Mouse (Mus musculus) stomach, postnatal 0 days (tissue): ENCODE measurements at regions not wholly inside any gene's neighbourhood (a gene's known extent, or its start where the extent isn't known, plus 50 kb on each side); places are given as distances from the start of the nearest gene placed in this dataset.

Experiments
- ATAC-seq: fragments of 200-750 bp; cut with Nextera tagmentation; 2 replicates; pipeline ENCODE4 v1.8.0; 2017; ENCODE audit not compliant: low FRiP score, low TSS enrichment
- DNase-seq: peaks from one replicate; pipeline ENCODE4 v3.0.0-alpha.2; 2016; ENCODE audit warnings: low spot score
- H3K27ac ChIP-seq: fragments of 300-500 bp; sonication (generic); replicated peaks from 2 replicates; pipeline ENCODE4 v1.5.1; 2014; ENCODE audit warnings: mild to moderate bottlenecking, control low read depth
- H3K27me3 ChIP-seq: fragments of 300-500 bp; sonication (generic); 2 replicates; pipeline ENCODE4 v1.6.1; 2014; ENCODE audit warnings: low read length; ENCODE audit not compliant: control insufficient read depth, insufficient read depth
- H3K36me3 ChIP-seq: fragments of 300-500 bp; sonication (generic); 2 replicates; pipeline ENCODE4 v1.6.1; 2014; ENCODE audit warnings: low read length, mixed read lengths; ENCODE audit not compliant: control insufficient read depth, insufficient read depth
- H3K4me1 ChIP-seq: fragments of 300-500 bp; sonication (generic); replicated peaks from 2 replicates; pipeline ENCODE4 v1.6.1; 2014; ENCODE audit warnings: antibody characterized with exemption; ENCODE audit not compliant: control insufficient read depth, insufficient read depth
- H3K4me2 ChIP-seq: fragments of 300-500 bp; sonication (generic); replicated peaks from 2 replicates; pipeline ENCODE4 v1.6.1; 2014; ENCODE audit warnings: low read depth, mild to moderate bottlenecking, control low read depth, moderate library complexity
- H3K4me3 ChIP-seq: fragments of 300-500 bp; sonication (generic); 2 replicates; pipeline ENCODE4 v1.5.1; 2014; ENCODE audit warnings: low read depth, low read length, control low read depth
- H3K9ac ChIP-seq: fragments of 300-500 bp; sonication (generic); 2 replicates; pipeline ENCODE4 v1.6.1; 2014; ENCODE audit warnings: mild to moderate bottlenecking, low read length, control low read depth, mixed read lengths
- H3K9me3 ChIP-seq: fragments of 300-500 bp; sonication (generic); 2 replicates; pipeline ENCODE4 v1.6.1; 2016; ENCODE audit warnings: low read length; ENCODE audit not compliant: control insufficient read depth
- CTCF ChIP-seq: IDR thresholded peaks from 2 replicates; pipeline ENCODE4 v1.5.1; 2016; ENCODE audit warnings: antibody characterized with exemption, low read depth, mild to moderate bottlenecking, moderate library complexity
- EP300 ChIP-seq: optimal IDR thresholded peaks from 2 replicates; pipeline ENCODE3; 2016; ENCODE audit warnings: antibody characterized with exemption
- WGBS: fragments of 180-500 bp; shearing (Covaris S2); extraction: QIAGEN DNeasy Blood & Tissue Kit; methylation state at CpG from one replicate; pipeline ENCODE4 v1.1.7; 2014; 5-methylcytosine and 5-hydroxymethylcytosine counted together

- H3K4me2 ChIP-seq = no peak overlapping the region
- TF ChIP-seq EP300 = no peak
- no peak for TF ChIP-seq CTCF
- no peaks in the 10 kb centered on the region for H3K4me1 ChIP-seq
- DNase-seq = no peak
- H3K9ac ChIP-seq = no peak overlapping the region
- H3K36me3 ChIP-seq = no peaks in the 10 kb centered on the region
- H3K4me3 ChIP-seq = no peak overlapping the region
- H3K9me3 ChIP-seq = no peaks in the 10 kb centered on the region
- H3K27me3 ChIP-seq = no peaks in the 10 kb centered on the region
- 39% methylated on average over 5 of the region's 5 CpGs for WGBS
- no peak overlapping the region for H3K27ac ChIP-seq
- no peak for ATAC-seq
These were observed 222.5 kb upstream of the Clnk start for GRCm38 (mm10) chr5:39099113-39099512.

- H3K9me3 ChIP-seq = no peaks in the 10 kb centered on the region
- no peak for DNase-seq
- no peak overlapping the region for H3K9ac ChIP-seq
- H3K4me2 ChIP-seq = no peak overlapping the region
- no peaks in the 10 kb centered on the region for H3K4me1 ChIP-seq
- no peak for ATAC-seq
- H3K4me3 ChIP-seq = no peak overlapping the region
- 72% methylated on average over 3 of the region's 3 CpGs for WGBS
- no peaks in the 10 kb centered on the region for H3K27me3 ChIP-seq
- no peaks in the 10 kb centered on the region for H3K36me3 ChIP-seq
- no peak overlapping the region for H3K27ac ChIP-seq
- TF ChIP-seq EP300 (no peak), CTCF (no peak)
These were observed 218.3 kb upstream of the Clnk start for GRCm38 (mm10) chr5:39094875-39095274.

- Histone ChIP-seq H3K27ac (no peak overlapping the region), H3K9ac (no peak overlapping the region), H3K4me1 (no peaks in the 10 kb centered on the region), H3K9me3 (no peaks in the 10 kb centered on the region), H3K27me3 (no peaks in the 10 kb centered on the region), H3K36me3 (no peaks in the 10 kb centered on the region), H3K4me3 (no peak overlapping the region), H3K4me2 (no peak overlapping the region)
- DNase-seq (no peak), ATAC-seq (no peak)
- TF ChIP-seq CTCF (no peak), EP300 (no peak)
- WGBS = 65% methylated on average over 11 of the region's 11 CpGs
These were observed 200.1 kb upstream of the Clnk start for GRCm38 (mm10) chr5:39076555-39077178.

- 19% methylated on average over 3 of the region's 3 CpGs for WGBS
- Histone ChIP-seq H3K27ac (no peak overlapping the region), H3K9me3 (no peaks in the 10 kb centered on the region), H3K4me2 (no peak overlapping the region), H3K36me3 (no peaks in the 10 kb centered on the region), H3K9ac (no peak overlapping the region), H3K27me3 (no peaks in the 10 kb centered on the region), H3K4me3 (no peak overlapping the region), H3K4me1 (no peaks in the 10 kb centered on the region)
- ATAC-seq = no peak
- no peak for TF ChIP-seq CTCF
- DNase-seq = no peak
These were observed 193.1 kb upstream of the Clnk start for GRCm38 (mm10) chr5:39069683-39070082.

- DNase-seq (no peak), ATAC-seq (no peak)
- no peaks in the 10 kb centered on the region for H3K36me3 ChIP-seq
- WGBS = 78% methylated on average over 3 of the region's 3 CpGs
- no peak overlapping the region for H3K9ac ChIP-seq
- H3K4me3 ChIP-seq = no peak overlapping the region
- H3K27ac ChIP-seq = no peak overlapping the region
- H3K9me3 ChIP-seq = no peaks in the 10 kb centered on the region
- no peaks in the 10 kb centered on the region for H3K27me3 ChIP-seq
- no peak overlapping the region for H3K4me2 ChIP-seq
- TF ChIP-seq CTCF (no peak), EP300 (no peak)
- no peaks in the 10 kb centered on the region for H3K4me1 ChIP-seq
These were observed 186.4 kb upstream of the Clnk start for GRCm38 (mm10) chr5:39063061-39063460.

GRCm38 (mm10) chr5:39052490-39053250 lies 176.1 kb upstream of the Clnk start:
- Histone ChIP-seq H3K4me1 (no peaks in the 10 kb centered on the region), H3K4me3 (no peak overlapping the region), H3K36me3 (no peaks in the 10 kb centered on the region), H3K4me2 (no peak overlapping the region), H3K9me3 (no peaks in the 10 kb centered on the region), H3K27ac (no peak overlapping the region), H3K9ac (no peak overlapping the region), H3K27me3 (no peaks in the 10 kb centered on the region)
- DNase-seq = no peak
- TF ChIP-seq CTCF = no peak
- TF ChIP-seq EP300 = no peak
- no peak for ATAC-seq
- WGBS = 79% methylated on average over 8 of the region's 8 CpGs
